Mouse (Mus musculus) megakaryocyte, embryonic 14.5 days (primary cell): Measurements from ENCODE around the gene C3ar1. TPM values are rescaled to one million over a fixed set of nuclear protein-coding genes. Genes with fewer than 3 reads are reported as not detected.

ENCODE experiments used
- H3K27me3 ChIP-seq: replicated peaks from 2 replicates; pipeline ENCODE3; 2012; ENCODE audit warnings: inconsistent platforms
- H3K36me3 ChIP-seq: replicated peaks from 2 replicates; pipeline ENCODE3; 2012; ENCODE audit warnings: low read length, inconsistent platforms, mixed read lengths
- H3K4me1 ChIP-seq: 2 replicates; pipeline ENCODE4 v1.6.1; 2012; ENCODE audit warnings: inconsistent platforms
- H3K4me3 ChIP-seq: replicated peaks from 2 replicates; pipeline ENCODE3; 2012; ENCODE audit warnings: moderate library complexity, mild to moderate bottlenecking, inconsistent platforms
- H3K9me3 ChIP-seq: 2 replicates; pipeline ENCODE4 v1.6.1; 2012; ENCODE audit warnings: inconsistent platforms
- FLI1 ChIP-seq: IDR thresholded peaks from 2 replicates; pipeline ENCODE4 v1.6.1; 2012; ENCODE audit warnings: low read length, inconsistent platforms, mixed read lengths
- GATA1 ChIP-seq: IDR thresholded peaks from 3 replicates; pipeline ENCODE4 v1.6.1; 2012; ENCODE audit warnings: mixed read lengths, low read length, inconsistent platforms, borderline replicate concordance
- polyA plus RNA-seq: library from polyadenylated mRNA; stranded (reverse); fragments of >175 nt; gene quantifications from 2 replicates; pipeline ENCODE4 v1.2.3, GENCODE M21; 2012; ENCODE audit warnings: low replicate concordance; ENCODE audit not compliant: insufficient read depth

Gene C3ar1
- polyA plus RNA-seq, result 0.50 and 2.6 TPM in 2 replicates

- H3K36me3 ChIP-seq, result peaks cover 10% of the 10 kb centered on the region
- H3K4me3 ChIP-seq, result peak within 1 kb of the TSS; percentile 82
- TF ChIP-seq GATA1 (no peak; the same call in 2 of the 3 replicates), FLI1 (no peak)
- peaks cover 25% of the 10 kb centered on the region for H3K4me1 ChIP-seq
- no peaks in the 10 kb centered on the region for H3K27me3 ChIP-seq
- H3K9me3 ChIP-seq, result peaks cover 14% of the 10 kb centered on the region
These were observed at the start of gene C3ar1 for GRCm38 (mm10) chr6:122855955-122856354. C3ar1 (minus strand) TSS chr6:122856161.

- peaks cover 59% of the 10 kb centered on the region for H3K36me3 ChIP-seq
- no peaks in the 10 kb centered on the region for H3K9me3 ChIP-seq
- TF ChIP-seq FLI1 (no peak), GATA1 (no peak)
- H3K27me3 ChIP-seq, result no peaks in the 10 kb centered on the region
- H3K4me3 ChIP-seq, result no peak overlapping the region
- H3K4me1 ChIP-seq, result no peaks in the 10 kb centered on the region; the same call in 1 of the 2 replicates
These were observed 36.6 kb upstream of the C3ar1 start for GRCm38 (mm10) chr6:122892442-122893049.

GRCm38 (mm10) chr6:122889599-122889998, 33.6 kb upstream of the C3ar1 start:
- no peaks in the 10 kb centered on the region for H3K27me3 ChIP-seq
- H3K9me3 ChIP-seq, result no peaks in the 10 kb centered on the region
- TF ChIP-seq FLI1 (no peak), GATA1 (no peak)
- H3K4me3 ChIP-seq, result no peak overlapping the region
- peaks cover 75% of the 10 kb centered on the region for H3K36me3 ChIP-seq
- no peaks in the 10 kb centered on the region; the same call in 1 of the 2 replicates for H3K4me1 ChIP-seq

GRCm38 (mm10) chr6:122883603-122884002, 27.6 kb upstream of the C3ar1 start:
- Histone ChIP-seq H3K9me3 (no peaks in the 10 kb centered on the region), H3K4me3 (no peak overlapping the region), H3K4me1 (peaks cover 8% of the 10 kb centered on the region), H3K36me3 (peaks cover 100% of the 10 kb centered on the region), H3K27me3 (no peaks in the 10 kb centered on the region)
- no peak for TF ChIP-seq FLI1
- TF ChIP-seq GATA1, result no peak

GRCm38 (mm10) chr6:122881287-122881686, 25.3 kb upstream of the C3ar1 start:
- H3K9me3 ChIP-seq, result no peaks in the 10 kb centered on the region
- no peak overlapping the region for H3K4me3 ChIP-seq
- H3K36me3 ChIP-seq, result peaks cover 100% of the 10 kb centered on the region
- no peak for TF ChIP-seq FLI1
- no peak for TF ChIP-seq GATA1
- H3K4me1 ChIP-seq, result peaks cover 20% of the 10 kb centered on the region
- no peaks in the 10 kb centered on the region for H3K27me3 ChIP-seq

- H3K36me3 ChIP-seq, result peaks cover 93% of the 10 kb centered on the region
- no peak overlapping the region for H3K4me3 ChIP-seq
- H3K9me3 ChIP-seq, result no peaks in the 10 kb centered on the region
- TF ChIP-seq FLI1, result no peak
- no peak for TF ChIP-seq GATA1
- peaks cover 33% of the 10 kb centered on the region for H3K4me1 ChIP-seq
- H3K27me3 ChIP-seq, result no peaks in the 10 kb centered on the region
These were observed 24.0 kb upstream of the C3ar1 start for GRCm38 (mm10) chr6:122879781-122880505.

GRCm38 (mm10) chr6:122879141-122879735, 23.3 kb upstream of the C3ar1 start:
- Histone ChIP-seq H3K36me3 (peaks cover 85% of the 10 kb centered on the region), H3K4me1 (peaks cover 33% of the 10 kb centered on the region)
- TF ChIP-seq FLI1 (no peak), GATA1 (no peak)

GRCm38 (mm10) chr6:122874720-122875389, 18.9 kb upstream of the C3ar1 start:
- peak overlapping the region; percentile 99 for H3K4me3 ChIP-seq
- no peaks in the 10 kb centered on the region for H3K9me3 ChIP-seq
- H3K4me1 ChIP-seq, result peaks cover 47% of the 10 kb centered on the region
- H3K36me3 ChIP-seq, result peaks cover 42% of the 10 kb centered on the region
- TF ChIP-seq GATA1 (no peak), FLI1 (no peak)
- H3K27me3 ChIP-seq, result no peaks in the 10 kb centered on the region

More at GRCm38 (mm10) chr6:122879141-122879735, 23.3 kb upstream of the C3ar1 start:
- no peak overlapping the region for H3K4me3 ChIP-seq
- no peaks in the 10 kb centered on the region for H3K27me3 ChIP-seq
- H3K9me3 ChIP-seq, result no peaks in the 10 kb centered on the region

GRCm38 (mm10) chr6:122873871-122874719, 18.1 kb upstream of the C3ar1 start, which contains the start of gene Necap1:
Necap1 (plus strand) TSS chr6:122874474.
- TF ChIP-seq GATA1, result no peak
- TF ChIP-seq FLI1, result no peak
- Histone ChIP-seq H3K4me1 (peaks cover 45% of the 10 kb centered on the region), H3K36me3 (peaks cover 34% of the 10 kb centered on the region), H3K27me3 (no peaks in the 10 kb centered on the region), H3K9me3 (no peaks in the 10 kb centered on the region), H3K4me3 (peak within 1 kb of the TSS; percentile 99)
